Mouse (Mus musculus): ENCODE data around the gene Vsig2. TPM values are rescaled to one million over a fixed set of nuclear protein-coding genes. Genes with fewer than 3 reads are reported as not detected.

The Vsig2 gene
- polyA plus RNA-seq, 1 experiment from 2014 or later, result 0.85 TPM

DNA sequence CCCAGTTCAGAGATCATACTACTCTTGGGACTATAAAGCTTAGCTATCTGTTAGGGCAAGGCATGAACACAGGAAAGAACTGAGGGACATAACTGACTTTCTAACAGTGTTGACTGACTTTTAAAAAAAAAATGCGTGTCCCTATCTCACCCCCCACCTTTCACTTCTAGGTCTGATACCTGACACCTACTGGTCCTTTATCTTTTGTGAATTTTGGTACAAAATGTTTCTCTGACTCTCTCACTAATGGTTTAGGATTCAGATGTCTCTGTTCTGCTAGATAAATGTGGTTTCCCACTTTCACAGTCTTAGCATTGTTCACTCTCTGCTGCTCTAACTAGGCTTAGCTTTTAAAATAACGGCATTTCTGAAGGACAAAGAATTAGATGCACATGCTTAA, 53.0 kb downstream of the Vsig2 start:
- DNase-seq (ENCODE audit: low spot score), result no peak
- no peaks in the 10 kb centered on the region for H3K4me1 ChIP-seq (replicated peaks; ENCODE audit: control insufficient read depth, insufficient read depth, low read length)
- H3K4me2 ChIP-seq (replicated peaks; ENCODE audit: low read depth, low read length), result no peak overlapping the region
- WGBS, result 76% methylated on average over 2 of the region's 2 CpGs
- H3K27ac ChIP-seq (ENCODE audit: low read depth, low read length), result no peak overlapping the region
- no peak for ATAC-seq (ENCODE audit: low FRiP score)
- no peaks in the 10 kb centered on the region for H3K27me3 ChIP-seq (ENCODE audit: control insufficient read depth, insufficient read depth, low read length)
- no peak overlapping the region for H3K4me3 ChIP-seq (ENCODE audit: low read depth, low read length)
- no peaks in the 10 kb centered on the region for H3K9me3 ChIP-seq (ENCODE audit: control insufficient read depth, low read length)
- H3K36me3 ChIP-seq (ENCODE audit: control insufficient read depth, insufficient read depth, low read length), result no peaks in the 10 kb centered on the region
- no peak overlapping the region for H3K9ac ChIP-seq (ENCODE audit: low read depth, low read length)

DNA sequence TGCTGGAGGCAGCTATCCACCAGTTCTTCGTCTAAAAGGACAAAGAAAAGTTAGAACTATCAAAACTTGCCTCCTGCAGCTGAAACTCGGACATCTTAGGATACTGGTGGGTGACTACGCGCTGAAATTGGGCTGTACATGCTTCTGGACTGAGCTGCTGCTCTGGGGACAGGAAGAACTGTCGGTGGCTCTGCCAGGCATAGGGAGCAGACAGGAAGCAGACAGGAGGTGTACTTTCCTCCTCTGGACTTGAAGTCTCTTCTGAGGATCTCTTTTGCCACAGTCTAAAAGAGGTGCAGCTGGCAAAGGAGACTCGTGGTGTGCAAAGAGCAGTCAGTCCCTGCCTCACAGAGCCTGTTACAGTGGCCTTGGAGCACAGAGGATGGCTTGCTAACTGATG, 53.6 kb downstream of the Vsig2 start:
- Histone ChIP-seq H3K4me3 (ENCODE audit: low read depth, low read length) (no peak overlapping the region), H3K9ac (ENCODE audit: low read depth, low read length) (no peak overlapping the region), H3K27me3 (ENCODE audit: control insufficient read depth, insufficient read depth, low read length) (no peaks in the 10 kb centered on the region), H3K4me1 (replicated peaks; ENCODE audit: control insufficient read depth, insufficient read depth, low read length) (no peaks in the 10 kb centered on the region), H3K36me3 (ENCODE audit: control insufficient read depth, insufficient read depth, low read length) (no peaks in the 10 kb centered on the region), H3K9me3 (ENCODE audit: control insufficient read depth, low read length) (no peaks in the 10 kb centered on the region), H3K4me2 (replicated peaks; ENCODE audit: low read depth, low read length) (no peak overlapping the region), H3K27ac (ENCODE audit: low read depth, low read length) (no peak overlapping the region)
- WGBS, result 59% methylated on average over 6 of the region's 6 CpGs
- no peak for ATAC-seq (ENCODE audit: low FRiP score)
- DNase-seq (ENCODE audit: low spot score), result no peak

DNA sequence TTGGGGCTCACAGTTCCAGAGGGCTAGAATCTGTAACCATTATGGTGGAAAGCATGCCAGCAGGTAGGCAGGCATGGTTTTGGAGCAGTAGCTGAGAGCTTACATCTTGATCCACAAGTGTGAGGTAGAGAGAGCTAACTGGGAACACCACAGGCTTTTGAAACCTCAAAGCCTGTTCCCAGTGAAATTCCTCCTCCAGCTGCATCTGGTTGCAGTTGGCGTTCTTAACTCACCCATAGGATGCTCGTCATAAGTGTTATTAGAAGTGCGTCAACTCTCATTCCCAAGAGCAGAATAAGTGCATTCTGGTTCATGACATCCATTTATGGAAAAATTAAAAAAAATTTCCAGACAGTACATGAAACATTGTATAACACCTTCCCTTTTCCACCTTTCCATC, 54.6 kb downstream of the Vsig2 start:
- WGBS, result 86% methylated on average over 3 of the region's 3 CpGs
- no peaks in the 10 kb centered on the region for H3K4me1 ChIP-seq (replicated peaks; ENCODE audit: control insufficient read depth, insufficient read depth, low read length)
- H3K9ac ChIP-seq (ENCODE audit: low read depth, low read length), result no peak overlapping the region
- H3K27me3 ChIP-seq (ENCODE audit: control insufficient read depth, insufficient read depth, low read length), result no peaks in the 10 kb centered on the region
- H3K27ac ChIP-seq (ENCODE audit: low read depth, low read length), result no peak overlapping the region
- no peaks in the 10 kb centered on the region for H3K36me3 ChIP-seq (ENCODE audit: control insufficient read depth, insufficient read depth, low read length)
- no peak overlapping the region for H3K4me2 ChIP-seq (replicated peaks; ENCODE audit: low read depth, low read length)
- H3K4me3 ChIP-seq (ENCODE audit: low read depth, low read length), result no peak overlapping the region
- DNase-seq (ENCODE audit: low spot score) (no peak), ATAC-seq (ENCODE audit: low FRiP score) (no peak)
- no peaks in the 10 kb centered on the region for H3K9me3 ChIP-seq (ENCODE audit: control insufficient read depth, low read length)

Other genes with a start within 250 kb of the Vsig2 start
- gene Ccdc15, start 190.8 kb upstream of the Vsig2 start, polyA plus RNA-seq (2014; fragmentation: Nextera tagmentation; extraction: Ambion mirVana), result 6.8 and 10.2 TPM in 2 replicates
- 0.09 TPM in 1 of 2 replicates, not detected in the other for gene Hepacam, start 171.9 kb upstream of the Vsig2 start, polyA plus RNA-seq (2014; fragmentation: Nextera tagmentation; extraction: Ambion mirVana)
- gene Robo4, start 137.4 kb upstream of the Vsig2 start, polyA plus RNA-seq (2014; fragmentation: Nextera tagmentation; extraction: Ambion mirVana), result 5.5 and 6.8 TPM in 2 replicates
- gene Robo3, start 106.0 kb upstream of the Vsig2 start, polyA plus RNA-seq (2014; fragmentation: Nextera tagmentation; extraction: Ambion mirVana), result 120 TPM in 2 replicates
- gene Msantd2, start 49.9 kb upstream of the Vsig2 start, polyA plus RNA-seq (2014; fragmentation: Nextera tagmentation; extraction: Ambion mirVana), result 41.1 and 42.3 TPM in 2 replicates
- gene Esam, start 11.2 kb upstream of the Vsig2 start, polyA plus RNA-seq (2014; fragmentation: Nextera tagmentation; extraction: Ambion mirVana), result 29.1 and 31.2 TPM in 2 replicates
- gene Nrgn, start 13.6 kb downstream of the Vsig2 start, polyA plus RNA-seq (2014; fragmentation: Nextera tagmentation; extraction: Ambion mirVana), result 3.4 TPM in 2 replicates
- 7.8 and 8.8 TPM in 2 replicates for gene Siae, start 16.4 kb downstream of the Vsig2 start, polyA plus RNA-seq (2014; fragmentation: Nextera tagmentation; extraction: Ambion mirVana)
- 19.8 and 22.2 TPM in 2 replicates for gene Spa17, start 74.5 kb downstream of the Vsig2 start, polyA plus RNA-seq (2014; fragmentation: Nextera tagmentation; extraction: Ambion mirVana)
- 142 and 151 TPM in 2 replicates for gene Tbrg1, start 118.1 kb downstream of the Vsig2 start, polyA plus RNA-seq (2014; fragmentation: Nextera tagmentation; extraction: Ambion mirVana)
- 0.07 and 0.28 TPM in 2 replicates for gene Panx3, start 130.0 kb downstream of the Vsig2 start, polyA plus RNA-seq (2014; fragmentation: Nextera tagmentation; extraction: Ambion mirVana)
- gene Olfr160, start 177.0 kb downstream of the Vsig2 start, polyA plus RNA-seq (2014; fragmentation: Nextera tagmentation; extraction: Ambion mirVana), result not detected in 2 replicates
- not detected in 2 replicates for gene Olfr874, start 205.9 kb downstream of the Vsig2 start, polyA plus RNA-seq (2014; fragmentation: Nextera tagmentation; extraction: Ambion mirVana)
- not detected in 2 replicates for gene Olfr875, start 232.6 kb downstream of the Vsig2 start, polyA plus RNA-seq (2014; fragmentation: Nextera tagmentation; extraction: Ambion mirVana)

All from hindbrain, embryonic 11.5 days (tissue).